Mouse (Mus musculus) erythroid progenitor cell, adult 5-6 weeks (primary cell): ENCODE measurements around the gene Fndc3a. TPM values are rescaled to one million over a fixed set of nuclear protein-coding genes. Genes with fewer than 3 reads are reported as not detected.

ENCODE experiments used
- ATAC-seq: replicated peaks from 2 replicates; pipeline ENCODE4 v1.8.0; 2016; ENCODE audit warnings: moderate number of reproducible peaks, mild to moderate bottlenecking, moderate TSS enrichment, inconsistent platforms; ENCODE audit not compliant: poor library complexity, low FRiP score, severe bottlenecking
- total RNA-seq, 2 experiments: library from RNA; stranded (forward) in 1 of 2; stranded (reverse) in 1 of 2; fragments of 150-400 nt in 1 of 2; fragments of 186-747, 209-891 nt in 1 of 2; gene quantifications; 2 replicates each; pipeline versions ENCODE4 v1.2.3 to v1.2.4; 2015 to 2017; ENCODE audit warnings: low replicate concordance in 2 of 2

Gene Fndc3a
- total RNA-seq, 2 experiments from 2014 or later: 6.5 to 21.4 TPM

GRCm38 (mm10) chr14:72576283-72576682 lies 133.5 kb downstream of the Fndc3a start:
- no peak for ATAC-seq

- ATAC-seq: no peak
These were observed 145.9 kb downstream of the Fndc3a start for GRCm38 (mm10) chr14:72563941-72564340.

GRCm38 (mm10) chr14:72558795-72559194 lies 151.0 kb downstream of the Fndc3a start:
- no peak for ATAC-seq

GRCm38 (mm10) chr14:72555846-72556245 lies 154.0 kb downstream of the Fndc3a start:
- ATAC-seq: no peak

- ATAC-seq: no peak
These were observed 173.3 kb downstream of the Fndc3a start for GRCm38 (mm10) chr14:72536392-72537017.

- no peak for ATAC-seq
These were observed 175.9 kb downstream of the Fndc3a start for GRCm38 (mm10) chr14:72533862-72534261.

GRCm38 (mm10) chr14:72532028-72532917 lies 177.5 kb downstream of the Fndc3a start:
- no peak for ATAC-seq

GRCm38 (mm10) chr14:72527126-72527525 lies 182.7 kb downstream of the Fndc3a start:
- ATAC-seq: no peak

GRCm38 (mm10) chr14:72519561-72519960 lies 190.2 kb downstream of the Fndc3a start:
- no peak for ATAC-seq

- ATAC-seq: no peak
These were observed 191.0 kb downstream of the Fndc3a start for GRCm38 (mm10) chr14:72518786-72519185.

GRCm38 (mm10) chr14:72516376-72516775 lies 193.4 kb downstream of the Fndc3a start:
- ATAC-seq: no peak

GRCm38 (mm10) chr14:72506723-72507420 lies 202.9 kb downstream of the Fndc3a start:
- ATAC-seq: no peak

GRCm38 (mm10) chr14:72506018-72506722 lies 203.6 kb downstream of the Fndc3a start:
- ATAC-seq: no peak

GRCm38 (mm10) chr14:72504985-72505384 lies 204.8 kb downstream of the Fndc3a start:
- ATAC-seq: no peak

- ATAC-seq: no peak
These were observed 206.6 kb downstream of the Fndc3a start for GRCm38 (mm10) chr14:72503241-72503640.

- no peak for ATAC-seq
These were observed 216.0 kb downstream of the Fndc3a start for GRCm38 (mm10) chr14:72493775-72494174.

- ATAC-seq: no peak
These were observed 218.1 kb downstream of the Fndc3a start, which contains the start of gene Gm9195 for GRCm38 (mm10) chr14:72491738-72492137. Gene Gm9195 (minus strand): TSS chr14:72491838.

GRCm38 (mm10) chr14:72490367-72490766 lies 219.4 kb downstream of the Fndc3a start:
- no peak for ATAC-seq
